9 mouse cellular contexts compared by ENCODE assay signal in genomic region chr17:46576070-46576469, GRCm38 (mm10). TPM values are rescaled to one million over a fixed set of nuclear protein-coding genes. Genes with fewer than 3 reads are reported as not detected.
A peak's percentile ranks its signal among the peaks of the same experiment; 100 is the strongest.
DNase-seq lines count a peak whose midpoint lies in the region; ATAC-seq and TF ChIP-seq lines count a peak whose summit lies in the region.
"Had no signal": no experiment of that assay in that cellular context is flagged by ENCODE, and none has a peak within 500 bp of the region (broad histone marks: within the 10 kb centered on the region; RNA-seq: fewer than 3 reads in every experiment).

No protein-coding gene starts in this region.

- no peak for TF ChIP-seq EP300 in MEL (IDR thresholded peaks at IDR 0.05; ENCODE audit: low read depth in 1 of 2, low read length in 2 of 2)

- H3K27me3 ChIP-seq in kidney, embryonic 15.5 days: no peaks in the 10 kb centered on the region
- no peaks in the 10 kb centered on the region for H3K27me3 ChIP-seq in MEL (ENCODE audit: control insufficient read depth in 1 of 2, insufficient read depth in 2 of 2, low read length in 2 of 2)
- H3K27me3 ChIP-seq: embryonic facial prominence, embryonic 15.5 days; midbrain, embryonic 13.5 days had no signal

- TF ChIP-seq POLR2A in MEL (IDR thresholded peaks at IDR 0.05; ENCODE audit: control insufficient read depth in 1 of 2, insufficient read depth in 1 of 2, low read depth in 1 of 2, low read length in 2 of 2, poor library complexity in 1 of 2): no peak

- no peak overlapping the region for H3K27ac ChIP-seq in kidney, embryonic 15.5 days
- H3K27ac ChIP-seq in MEL (ENCODE audit: control insufficient read depth, low read depth, low read length): no peak overlapping the region
- H3K27ac ChIP-seq: embryonic facial prominence, embryonic 15.5 days; midbrain, embryonic 13.5 days had no signal

- 86% methylated on average over 13 of the region's 13 CpGs for WGBS in kidney, embryonic 15.5 days

- H3K36me3 ChIP-seq in kidney, embryonic 15.5 days: peaks cover 97% of the 10 kb centered on the region
- no peaks in the 10 kb centered on the region for H3K36me3 ChIP-seq in MEL (ENCODE audit: control insufficient read depth in 1 of 2, insufficient read depth in 2 of 2, low read length in 2 of 2)

- H3K9me3 ChIP-seq in kidney, embryonic 15.5 days (replicated peaks): 0 out of 2 replicates have a peak, but pooled peaks cover 3% of the 10 kb centered on the region
- no peaks in the 10 kb centered on the region for H3K9me3 ChIP-seq in MEL (replicated peaks; ENCODE audit: insufficient read depth, low read length)
- H3K9me3 ChIP-seq: embryonic facial prominence, embryonic 15.5 days; midbrain, embryonic 13.5 days had no signal

- peak; percentile 44 for DNase-seq in kidney, adult 9 months
- peak; percentile 33 for DNase-seq in MEL (ENCODE audit: low read depth, low spot score)
- peak; percentile 31 to 74 for DNase-seq in spleen, postnatal 4 days (ENCODE audit: low spot score in 2 of 2)
- DNase-seq in layer of hippocampus, postnatal 36 days: no peak
- no peak for DNase-seq in Muller cell, postnatal 12 days (ENCODE audit: inconsistent ontology term)

- no peak for ATAC-seq in kidney, embryonic 15.5 days (replicated peaks; ENCODE audit: low FRiP score)
- peak; percentile 37; the same call in 1 of the 2 replicates for ATAC-seq in granulocyte monocyte progenitor cell, adult 5-6 weeks (replicated peaks; ENCODE audit: poor library complexity, severe bottlenecking)
- ATAC-seq: midbrain, embryonic 13.5 days had no signal

- H3K4me3 ChIP-seq in kidney, embryonic 15.5 days (replicated peaks): no peak overlapping the region
- H3K4me3 ChIP-seq in MEL (ENCODE audit: control insufficient read depth in 1 of 2, insufficient read depth in 1 of 2, low read depth in 2 of 2, low read length in 2 of 2): no peak overlapping the region
- H3K4me3 ChIP-seq: embryonic facial prominence, embryonic 15.5 days; midbrain, embryonic 13.5 days had no signal

- no peaks in the 10 kb centered on the region for H3K79me2 ChIP-seq in MEL (ENCODE audit: control insufficient read depth, insufficient read depth, low read length, poor library complexity)

- no peak for TF ChIP-seq RAD21 in MEL (IDR thresholded peaks at IDR 0.05; ENCODE audit: low read depth, low read length)

- H3K9ac ChIP-seq in kidney, embryonic 15.5 days: no peak overlapping the region
- no peak overlapping the region for H3K9ac ChIP-seq in MEL (ENCODE audit: control insufficient read depth, low read depth, low read length, poor library complexity, severe bottlenecking)
- H3K9ac ChIP-seq: embryonic facial prominence, embryonic 15.5 days; midbrain, embryonic 13.5 days had no signal

- no peaks in the 10 kb centered on the region for H3K4me1 ChIP-seq in kidney, embryonic 15.5 days
- no peaks in the 10 kb centered on the region for H3K4me1 ChIP-seq in MEL (ENCODE audit: control insufficient read depth in 1 of 2, insufficient read depth in 2 of 2, low read length in 2 of 2)
- H3K4me1 ChIP-seq: embryonic facial prominence, embryonic 15.5 days; midbrain, embryonic 13.5 days had no signal

- peak; percentile 55 to 61 (median 59) for TF ChIP-seq CTCF in MEL (IDR thresholded peaks at IDR 0.05 in 2 of 3, conservative IDR thresholded peaks at IDR 0.05 in 1 of 3; ENCODE audit: control insufficient read depth in 1 of 3, insufficient read depth in 1 of 3, low read depth in 2 of 3, low read length in 3 of 3, poor library complexity in 1 of 3, severe bottlenecking in 1 of 3)

- no peak overlapping the region for H3K4me2 ChIP-seq in kidney, embryonic 15.5 days
- H3K4me2 ChIP-seq: embryonic facial prominence, embryonic 15.5 days; midbrain, embryonic 13.5 days had no signal

TF ChIP-seq in MEL, 35 proteins besides CTCF, POLR2A, EP300 and RAD21:
- TF ChIP-seq MAX (IDR thresholded peaks at IDR 0.05; ENCODE audit: low read length): no peak
- TF ChIP-seq POLR2AphosphoS5 (IDR thresholded peaks at IDR 0.05; ENCODE audit: borderline replicate concordance, low read depth, low read length): no peak
- no peak for TF ChIP-seq TBP (IDR thresholded peaks at IDR 0.05; ENCODE audit: low read depth, low read length)
- TF ChIP-seq TAL1 (IDR thresholded peaks at IDR 0.05; ENCODE audit: low read length): no peak
- TF ChIP-seq GATA1 (IDR thresholded peaks at IDR 0.05; ENCODE audit: low read depth, low read length): no peak
- TF ChIP-seq USF1 (IDR thresholded peaks at IDR 0.05; ENCODE audit: low read depth, low read length): no peak
- TF ChIP-seq ZNF384 (IDR thresholded peaks at IDR 0.05; ENCODE audit: low read depth, low read length): no peak
- no peak for TF ChIP-seq USF2 (IDR thresholded peaks at IDR 0.05; ENCODE audit: borderline replicate concordance in 1 of 2, insufficient read depth in 1 of 2, low read depth in 1 of 2, low read length in 2 of 2)

RNA-seq across cellular contexts. Expression of gene Srf, which starts 20.1 kb away (rescaled TPM):
- polyA plus RNA-seq in kidney, embryonic 15.5 days (2015; fragmentation: Nextera tagmentation; extraction: Ambion mirVana): 9.1 and 9.5 TPM in 2 replicates
- 38.9 and 43.9 TPM in 2 replicates for total RNA-seq in MEL (2012; rRNA removed)
- polyA plus RNA-seq in MEL (2012; ENCODE audit: insufficient read depth in 1 of 2, insufficient read length in 2 of 2, low read depth in 1 of 2, low replicate concordance in 2 of 2, missing spikeins in 1 of 2): 100 to 1,000 TPM in 1 of 2 experiments, not detected in 1; 114 TPM
- 27.4 and 42.7 TPM in 2 replicates for total RNA-seq in granulocyte monocyte progenitor cell, adult 5-6 weeks (2014; fragmentation: Nextera tagmentation)
- total RNA-seq in granulocyte monocyte progenitor cell, adult 5-6 weeks (2017): 29.6 and 47.7 TPM in 2 replicates
- 10 to 100 TPM; 82.3 to 83.6 TPM for total RNA-seq in layer of hippocampus, postnatal 36 days (2021)

RNA-seq across cellular contexts. Expression of gene Cul9, which starts 29.9 kb away (rescaled TPM):
- 5.3 and 5.8 TPM in 2 replicates for polyA plus RNA-seq in kidney, embryonic 15.5 days (2015; fragmentation: Nextera tagmentation; extraction: Ambion mirVana)
- total RNA-seq in MEL (2012; rRNA removed): 3.6 TPM in 2 replicates
- polyA plus RNA-seq in MEL (2012; ENCODE audit: insufficient read depth in 1 of 2, insufficient read length in 2 of 2, low read depth in 1 of 2, low replicate concordance in 2 of 2, missing spikeins in 1 of 2): 10 to 100 TPM in 1 of 2 experiments, not detected in 1; 10.7 TPM
- 14.2 and 34.8 TPM in 2 replicates for total RNA-seq in granulocyte monocyte progenitor cell, adult 5-6 weeks (2014; fragmentation: Nextera tagmentation)
- total RNA-seq in granulocyte monocyte progenitor cell, adult 5-6 weeks (2017): 7.5 and 8.9 TPM in 2 replicates
- total RNA-seq in layer of hippocampus, postnatal 36 days (2021): 10 to 100 TPM; 56.0 to 59.4 TPM

RNA-seq across cellular contexts. Expression of gene Ptk7, which starts 53.2 kb away (rescaled TPM):
- 120 and 138 TPM in 2 replicates for polyA plus RNA-seq in kidney, embryonic 15.5 days (2015; fragmentation: Nextera tagmentation; extraction: Ambion mirVana)
- 0.04 and 0.39 TPM in 2 replicates for total RNA-seq in MEL (2012; rRNA removed)
- under 1 TPM in 1 of 2 experiments, not detected in 1; 0.10 TPM for polyA plus RNA-seq in MEL (2012; ENCODE audit: insufficient read depth in 1 of 2, insufficient read length in 2 of 2, low read depth in 1 of 2, low replicate concordance in 2 of 2, missing spikeins in 1 of 2)
- total RNA-seq in granulocyte monocyte progenitor cell, adult 5-6 weeks (2014; fragmentation: Nextera tagmentation): 3.6 and 4.3 TPM in 2 replicates
- 3.7 and 3.8 TPM in 2 replicates for total RNA-seq in granulocyte monocyte progenitor cell, adult 5-6 weeks (2017)
- 1 to 10 TPM; 8.5 to 9.6 TPM for total RNA-seq in layer of hippocampus, postnatal 36 days (2021)

Comparison
In these comparisons a context has a peak if more than half of its experiments do, and no peak if none do; other contexts are left out.
1. DNase-seq: peak in kidney, adult 9 months (single experiment), MEL (single experiment) and spleen, postnatal 4 days (2 of 2); none in layer of hippocampus, postnatal 36 days (0 of 2) and Muller cell, postnatal 12 days (single experiment).